Mouse (Mus musculus) G1E (cell line): Measurements from ENCODE around the gene Adam8. TPM values are rescaled to one million over a fixed set of nuclear protein-coding genes. Genes with fewer than 3 reads are reported as not detected.
A peak's percentile ranks its signal among the peaks of the same experiment; 100 is the strongest.

Experiments used
- ATAC-seq: 2 replicates; pipeline ENCODE4 v1.8.0; 2016; ENCODE audit warnings: mild to moderate bottlenecking; ENCODE audit not compliant: insufficient number of reproducible peaks, poor library complexity, low FRiP score, severe bottlenecking; ENCODE audit errors: extremely low read depth
- DNase-seq: peaks from one replicate; pipeline ENCODE4 v3.0.0; 2012; ENCODE audit warnings: low spot score
- H3K27me3 ChIP-seq: 2 replicates; pipeline ENCODE4 v1.6.1; 2012; ENCODE audit warnings: mild to moderate bottlenecking, low read length, inconsistent platforms; ENCODE audit not compliant: insufficient read depth
- H3K36me3 ChIP-seq: replicated peaks from 2 replicates; pipeline ENCODE3; 2012; ENCODE audit warnings: mild to moderate bottlenecking, inconsistent platforms
- H3K4me1 ChIP-seq: 2 replicates; pipeline ENCODE4 v1.6.1; 2012; ENCODE audit warnings: low read depth, low read length, inconsistent platforms, mixed read lengths; ENCODE audit not compliant: insufficient read depth
- H3K4me3 ChIP-seq: 2 replicates; pipeline ENCODE4 v1.5.1; 2012; ENCODE audit warnings: low read depth, mild to moderate bottlenecking, inconsistent platforms, low read length, moderate library complexity, mixed read lengths
- H3K9me3 ChIP-seq: replicated peaks from 2 replicates; pipeline ENCODE4 v1.6.1; 2012; ENCODE audit warnings: inconsistent platforms
- CTCF ChIP-seq: IDR thresholded peaks from 2 replicates; pipeline ENCODE4 v1.5.1; 2012; ENCODE audit warnings: low read depth, low read length, inconsistent platforms, mixed read lengths
- GATA1 ChIP-seq: IDR thresholded peaks from 2 replicates; pipeline ENCODE4 v1.6.1; 2012; ENCODE audit warnings: borderline replicate concordance, low read length, inconsistent platforms, mixed read lengths
- GATA2 ChIP-seq: IDR thresholded peaks from 2 replicates; pipeline ENCODE4 v1.6.1; 2012; ENCODE audit warnings: low read depth, low read length, inconsistent platforms, borderline replicate concordance
- POLR2AphosphoS5 ChIP-seq: IDR thresholded peaks from 2 replicates; pipeline ENCODE4 v1.6.1; 2012; ENCODE audit warnings: low read depth, low read length, inconsistent platforms; ENCODE audit not compliant: insufficient replicate concordance
- TAL1 ChIP-seq: conservative IDR thresholded peaks from 2 replicates; pipeline ENCODE4 v1.6.1; 2012; ENCODE audit warnings: low read depth, low read length, inconsistent platforms, mixed read lengths
- polyA plus RNA-seq: library from polyadenylated mRNA; stranded (reverse); fragments of >175 nt; gene quantifications from 2 replicates; pipeline ENCODE4 v1.2.3, GENCODE M21; 2012
- total RNA-seq, 2 experiments: library from RNA; stranded (forward) in 1 of 2; stranded (reverse) in 1 of 2; fragments of 200-1000 nt in 1 of 2; fragments of >200 nt in 1 of 2; fragmentation: Nextera tagmentation in 1 of 2; gene quantifications; 2 replicates each; pipeline ENCODE4 v1.2.3; 2014 to 2017

Gene Adam8
- total and polyA plus RNA-seq, 3 experiments = 0.07 to 0.76 TPM; not detected in 1

DNA sequence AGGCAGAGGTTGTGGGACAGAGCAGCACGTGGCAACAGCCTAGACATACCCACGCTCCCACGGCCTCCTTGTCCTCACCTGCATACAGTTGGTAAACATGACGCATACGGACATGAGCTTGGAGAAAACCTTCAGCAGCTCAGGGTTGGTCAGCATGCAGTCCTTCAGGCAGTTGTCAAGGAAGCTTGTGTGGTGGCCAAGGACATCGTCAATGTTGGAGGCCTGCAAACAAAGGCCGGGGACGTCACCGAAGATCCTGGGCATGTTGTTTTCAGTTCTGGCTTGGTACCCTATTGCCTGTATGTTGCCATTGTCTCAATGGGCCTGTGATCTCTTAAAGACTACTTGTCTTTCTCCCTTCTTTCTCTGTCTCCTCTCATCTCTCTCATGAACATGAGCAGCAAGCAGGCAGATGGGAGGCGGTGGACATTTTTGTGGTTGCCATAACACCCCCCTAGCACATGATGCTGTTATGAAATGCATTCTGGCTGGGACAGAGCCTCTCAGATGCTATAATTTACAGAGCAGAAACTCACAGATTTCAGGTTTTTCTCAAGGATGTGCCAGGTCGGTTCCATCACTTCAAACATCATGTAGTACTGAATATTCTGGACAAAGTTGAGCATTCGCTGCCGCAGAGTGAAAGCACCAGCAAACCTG, 6.5 kb upstream of the Adam8 start:
- Histone ChIP-seq H3K4me3 (no peak overlapping the region), H3K9me3 (no peaks in the 10 kb centered on the region), H3K4me1 (no peaks in the 10 kb centered on the region; the same call in 1 of the 2 replicates), H3K27me3 (no peaks in the 10 kb centered on the region), H3K36me3 (peaks cover 95% of the 10 kb centered on the region)
- ATAC-seq (no peak), DNase-seq (no peak)
- no peak for TF ChIP-seq GATA1
- no peak for TF ChIP-seq TAL1
- TF ChIP-seq CTCF = no peak
- no peak for TF ChIP-seq POLR2AphosphoS5
- TF ChIP-seq GATA2 = no peak

DNA sequence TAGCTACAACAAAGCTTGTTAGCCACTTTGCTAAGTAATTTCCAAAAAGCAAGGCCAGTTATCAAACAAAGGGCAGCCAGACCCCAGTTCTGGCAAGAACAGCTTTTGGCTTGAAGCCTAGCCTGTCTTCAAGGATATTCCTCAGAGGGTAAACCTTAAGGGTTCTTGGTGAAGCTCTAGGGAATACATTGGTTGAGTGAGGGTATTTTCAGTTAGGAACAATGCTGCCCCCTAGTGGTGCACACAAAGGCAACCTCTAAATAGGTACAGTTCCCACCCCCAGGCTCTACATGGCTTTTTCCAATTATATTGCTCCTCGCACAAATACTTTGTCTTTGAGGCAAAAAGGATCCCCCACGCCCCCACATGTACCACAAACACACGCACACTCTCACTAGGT, 2.3 kb upstream of the Adam8 start:
- no peak overlapping the region for H3K4me3 ChIP-seq
- H3K9me3 ChIP-seq = no peaks in the 10 kb centered on the region
- H3K4me1 ChIP-seq = peaks cover 10% of the 10 kb centered on the region
- peaks cover 3% of the 10 kb centered on the region for H3K27me3 ChIP-seq
- H3K36me3 ChIP-seq = peaks cover 62% of the 10 kb centered on the region
- DNase-seq = peak; percentile 21
- no peak for ATAC-seq
- TF ChIP-seq GATA2 (no peak), CTCF (peak; percentile 61)

DNA sequence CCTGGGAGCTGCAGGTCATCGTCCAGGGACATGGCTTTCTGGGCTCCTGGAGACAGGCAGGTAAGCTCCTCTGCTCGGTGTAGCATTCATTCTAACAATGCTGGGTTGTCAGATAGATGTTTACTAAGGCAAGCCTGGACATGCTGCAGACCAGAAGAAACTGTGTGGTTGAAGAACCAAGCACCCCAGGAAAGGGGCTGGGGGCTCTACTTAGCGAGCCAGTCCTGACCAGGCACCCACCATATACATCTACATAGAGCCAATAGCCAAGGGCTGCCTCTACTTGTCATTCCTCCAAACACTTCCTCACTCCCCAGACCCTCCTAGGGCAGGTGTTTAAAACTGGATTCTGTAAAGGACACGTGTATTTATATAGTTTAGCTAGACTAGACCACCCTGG, 1.8 kb upstream of the Adam8 start:
- Histone ChIP-seq H3K27me3 (peaks cover 3% of the 10 kb centered on the region), H3K4me1 (peaks cover 10% of the 10 kb centered on the region), H3K4me3 (no peak overlapping the region), H3K9me3 (no peaks in the 10 kb centered on the region), H3K36me3 (peaks cover 57% of the 10 kb centered on the region)
- no peak for ATAC-seq
- TF ChIP-seq GATA1 (no peak), TAL1 (no peak)
- no peak for DNase-seq

DNA sequence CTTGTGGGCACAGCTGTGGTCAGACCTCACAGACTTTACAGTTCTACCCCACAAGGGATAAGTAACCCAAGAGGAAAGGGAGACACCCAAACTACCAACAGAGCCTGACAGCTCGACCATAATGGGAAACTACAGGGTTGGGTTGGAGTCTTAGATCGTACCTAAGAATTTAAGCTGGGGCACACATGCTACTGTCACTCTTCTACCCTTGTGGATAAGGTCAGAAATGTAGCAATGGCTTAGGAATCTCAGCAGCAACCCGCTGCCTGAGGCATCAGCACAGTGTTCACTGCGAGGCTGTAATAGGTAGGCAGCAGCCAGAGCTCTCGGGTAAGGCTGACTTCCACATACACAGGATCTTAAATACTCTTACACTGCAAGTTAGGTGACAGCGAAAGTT, 1.2 kb upstream of the Adam8 start:
- TF ChIP-seq POLR2AphosphoS5 (no peak), CTCF (no peak), GATA2 (no peak), GATA1 (no peak), TAL1 (no peak)
- Histone ChIP-seq H3K36me3 (peaks cover 50% of the 10 kb centered on the region), H3K9me3 (no peaks in the 10 kb centered on the region), H3K4me1 (peaks cover 10% of the 10 kb centered on the region), H3K27me3 (peaks cover 6% of the 10 kb centered on the region), H3K4me3 (no peak overlapping the region)
- ATAC-seq (no peak), DNase-seq (no peak)

DNA sequence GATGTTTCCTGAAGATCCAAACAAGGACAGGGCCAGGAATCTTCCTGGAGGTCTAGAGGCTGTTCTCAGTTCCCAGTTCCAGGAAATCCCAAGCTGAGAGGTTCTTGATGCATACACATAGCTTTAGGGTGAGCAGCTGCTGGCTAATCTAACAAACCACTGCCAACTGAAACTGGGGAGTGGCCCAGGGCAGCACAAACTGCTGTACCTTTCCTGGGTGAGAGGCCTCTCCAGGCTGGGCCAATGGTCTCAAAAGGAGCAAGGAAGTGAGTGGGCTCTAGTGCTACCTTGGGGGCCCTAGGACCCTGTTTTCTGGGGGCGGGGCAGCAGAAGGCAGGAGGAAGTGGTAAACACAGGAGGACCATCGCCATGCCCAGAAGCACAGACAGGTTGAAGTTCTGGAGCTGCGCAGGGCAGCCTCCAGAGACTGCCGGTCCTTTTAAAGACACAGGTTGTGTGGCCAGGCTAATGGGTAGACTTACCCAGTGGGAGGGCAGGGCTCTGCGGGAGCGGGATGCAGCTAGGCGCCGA, 1.4 kb downstream of the Adam8 start:
- ATAC-seq (no peak), DNase-seq (no peak)
- H3K27me3 ChIP-seq = peaks cover 8% of the 10 kb centered on the region
- H3K36me3 ChIP-seq = peaks cover 24% of the 10 kb centered on the region
- peaks cover 14% of the 10 kb centered on the region for H3K4me1 ChIP-seq
- TF ChIP-seq GATA2 = no peak
- TF ChIP-seq POLR2AphosphoS5 = no peak
- TF ChIP-seq CTCF = no peak
- no peak for TF ChIP-seq GATA1
- no peak for TF ChIP-seq TAL1
- no peak overlapping the region for H3K4me3 ChIP-seq
- no peaks in the 10 kb centered on the region for H3K9me3 ChIP-seq

DNA sequence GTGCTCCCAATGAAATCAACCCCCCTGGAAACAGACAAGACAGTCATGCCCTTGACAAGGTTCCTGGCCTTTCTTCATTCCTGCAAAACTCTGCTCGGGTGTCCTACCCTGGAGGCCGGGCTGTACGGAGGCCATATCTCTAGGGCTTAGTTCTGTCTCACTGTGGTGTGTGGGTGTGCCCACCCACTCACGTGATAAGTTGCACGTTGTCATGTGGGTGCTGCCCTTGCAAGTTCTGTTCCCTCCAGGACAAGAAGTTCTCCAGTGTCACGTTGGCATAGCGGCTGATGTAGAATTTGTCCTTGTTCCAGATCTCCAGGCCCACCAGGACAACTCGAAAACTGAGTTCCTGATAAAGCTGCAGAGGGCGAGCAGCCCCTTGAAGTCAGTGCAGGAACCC, 4.1 kb downstream of the Adam8 start:
- ATAC-seq (no peak), DNase-seq (no peak)
- Histone ChIP-seq H3K4me3 (no peak overlapping the region), H3K36me3 (no peaks in the 10 kb centered on the region), H3K27me3 (peaks cover 8% of the 10 kb centered on the region), H3K9me3 (no peaks in the 10 kb centered on the region), H3K4me1 (peaks cover 14% of the 10 kb centered on the region; the same call in 1 of the 2 replicates)
- TF ChIP-seq TAL1 (no peak), POLR2AphosphoS5 (no peak), GATA2 (no peak), CTCF (no peak), GATA1 (no peak)

DNA sequence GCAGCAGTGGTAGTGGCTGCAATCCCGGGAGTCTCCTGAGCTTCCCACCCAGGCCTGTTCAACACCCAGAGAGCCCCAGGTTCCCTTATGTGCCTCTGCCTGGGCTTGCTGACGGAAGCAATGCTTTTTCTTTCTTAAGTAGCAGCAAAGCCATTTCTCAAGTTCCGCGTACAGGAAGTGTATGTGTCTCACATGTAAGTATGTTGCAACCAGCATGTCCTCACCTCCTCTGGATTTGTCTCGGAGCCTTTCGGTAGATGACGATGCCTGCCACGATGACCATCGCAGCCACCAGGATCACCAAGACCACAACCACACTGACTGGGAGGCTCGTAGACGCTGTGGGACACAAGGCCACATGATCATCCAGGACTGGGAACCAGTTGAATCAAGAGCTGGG, 7.9 kb downstream of the Adam8 start:
- peaks cover 10% of the 10 kb centered on the region; the same call in 1 of the 2 replicates for H3K27me3 ChIP-seq
- H3K36me3 ChIP-seq = no peaks in the 10 kb centered on the region
- H3K9me3 ChIP-seq = no peaks in the 10 kb centered on the region
- H3K4me1 ChIP-seq = 0 out of 2 replicates have a peak, but pooled peaks cover 4% of the 10 kb centered on the region
- no peak overlapping the region for H3K4me3 ChIP-seq
- no peak for DNase-seq
- no peak for TF ChIP-seq GATA1
- TF ChIP-seq CTCF = no peak
- TF ChIP-seq GATA2 = no peak
- TF ChIP-seq TAL1 = no peak
- TF ChIP-seq POLR2AphosphoS5 = no peak
- no peak for ATAC-seq
